Mouse (Mus musculus) liver, postnatal 0 days (tissue): Measurements from ENCODE around the gene Pklr. TPM values are rescaled to one million over a fixed set of nuclear protein-coding genes. Genes with fewer than 3 reads are reported as not detected.
A peak's percentile ranks its signal among the peaks of the same experiment; 100 is the strongest.

Source experiments
- ATAC-seq: fragments of 200-750 bp; cut with Nextera tagmentation; 2 replicates; pipeline ENCODE4 v1.8.0; 2017; ENCODE audit warnings: mild to moderate bottlenecking, moderate library complexity
- DNase-seq: peaks from one replicate; pipeline ENCODE4 v3.0.0-alpha.2; 2016
- H3K27ac ChIP-seq: fragments of 300-500 bp; sonication (generic); 2 replicates; pipeline ENCODE4 v1.5.1; 2014; ENCODE audit warnings: antibody characterized with exemption, moderate library complexity, mild to moderate bottlenecking, low read depth
- H3K27me3 ChIP-seq: fragments of 300-500 bp; sonication (generic); 2 replicates; pipeline ENCODE4 v1.6.1; 2014; ENCODE audit warnings: low read length, control low read depth, mixed read lengths; ENCODE audit not compliant: insufficient read depth
- H3K36me3 ChIP-seq: fragments of 300-500 bp; sonication (generic); replicated peaks from 2 replicates; pipeline ENCODE4 v1.6.1; 2014; ENCODE audit warnings: mild to moderate bottlenecking, control low read depth, low read length, moderate library complexity, mixed read lengths; ENCODE audit not compliant: insufficient read depth
- H3K4me1 ChIP-seq: fragments of 300-500 bp; sonication (generic); 2 replicates; pipeline ENCODE4 v1.6.1; 2014; ENCODE audit warnings: antibody characterized with exemption, mild to moderate bottlenecking, control low read depth; ENCODE audit not compliant: insufficient read depth
- H3K4me2 ChIP-seq: fragments of 300-500 bp; sonication (generic); 2 replicates; pipeline ENCODE4 v1.6.1; 2014; ENCODE audit warnings: low read depth, mild to moderate bottlenecking, low read length, moderate library complexity, mixed read lengths
- H3K4me3 ChIP-seq: fragments of 300-500 bp; sonication (generic); 2 replicates; pipeline ENCODE4 v1.5.1; 2014; ENCODE audit warnings: low read depth, low read length
- H3K9ac ChIP-seq: fragments of 300-500 bp; sonication (generic); replicated peaks from 2 replicates; pipeline ENCODE4 v1.6.1; 2014; ENCODE audit warnings: mild to moderate bottlenecking, moderate library complexity
- H3K9me3 ChIP-seq: fragments of 300-500 bp; sonication (generic); 2 replicates; pipeline ENCODE4 v1.6.1; 2016; ENCODE audit warnings: mild to moderate bottlenecking, control low read depth, low read length, mixed read lengths
- CTCF ChIP-seq: sonication (generic); IDR thresholded peaks from 2 replicates; pipeline ENCODE4 v1.5.1; 2016; ENCODE audit warnings: antibody characterized with exemption, low read depth
- EP300 ChIP-seq: IDR thresholded peaks from 2 replicates; pipeline ENCODE4 v1.6.1; 2016; ENCODE audit warnings: antibody characterized with exemption, low read depth, mild to moderate bottlenecking
- WGBS: fragments of 180-500 bp; shearing (Covaris S2); extraction: QIAGEN DNeasy Blood & Tissue Kit; methylation state at CpG from one replicate; pipeline ENCODE4 v1.1.7; 2014; ENCODE audit not compliant: insufficient replicate concordance; 5-methylcytosine and 5-hydroxymethylcytosine counted together
- polyA plus RNA-seq: library from polyadenylated mRNA; unstranded; fragments of >200 nt; fragmentation: Nextera tagmentation; extraction: Ambion mirVana; gene quantifications from 2 replicates; pipeline ENCODE4 v1.2.1, GENCODE M21; 2015

Pklr gene
- polyA plus RNA-seq: 18.6 and 27.8 TPM in 2 replicates

DNA sequence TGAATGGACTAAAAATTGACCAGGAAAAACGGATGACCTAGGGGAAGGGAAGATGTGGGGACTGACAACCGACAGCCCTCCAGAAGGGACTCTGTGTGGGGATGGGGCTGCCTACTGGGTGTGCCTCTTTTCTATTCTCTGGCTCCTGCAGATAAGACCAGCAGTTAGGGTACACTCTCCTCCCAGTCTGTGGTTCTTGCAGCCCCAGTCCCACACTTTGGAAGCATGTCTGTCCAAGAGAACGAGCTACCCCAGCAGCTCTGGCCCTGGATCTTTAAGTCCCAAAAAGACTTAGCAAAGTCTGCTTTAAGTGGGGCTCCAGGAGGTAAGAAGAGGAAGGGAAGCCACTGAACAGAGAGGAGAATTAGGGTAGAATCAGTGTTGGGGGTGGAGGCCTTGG, at the start of gene Pklr:
TSS of gene Pklr (plus strand) at position 185 of the 400 bp plus-strand sequence.
- DNase-seq (no peak), ATAC-seq (peak; percentile 18)
- 13% methylated on average over 3 of the region's 3 CpGs for WGBS
- TF ChIP-seq CTCF: no peak
- TF ChIP-seq EP300: peak; percentile 52; the same call in 1 of the 2 replicates
- Histone ChIP-seq H3K9me3 (no peaks in the 10 kb centered on the region), H3K4me3 (peak within 1 kb of the TSS; percentile 63), H3K36me3 (peaks cover 6% of the 10 kb centered on the region; the same call in 1 of the 2 replicates), H3K27ac (peak within 1 kb of the TSS; percentile 91), H3K4me1 (peaks cover 42% of the 10 kb centered on the region), H3K27me3 (no peaks in the 10 kb centered on the region), H3K9ac (peak within 1 kb of the TSS; percentile 69), H3K4me2 (peak within 1 kb of the TSS; percentile 71)

DNA sequence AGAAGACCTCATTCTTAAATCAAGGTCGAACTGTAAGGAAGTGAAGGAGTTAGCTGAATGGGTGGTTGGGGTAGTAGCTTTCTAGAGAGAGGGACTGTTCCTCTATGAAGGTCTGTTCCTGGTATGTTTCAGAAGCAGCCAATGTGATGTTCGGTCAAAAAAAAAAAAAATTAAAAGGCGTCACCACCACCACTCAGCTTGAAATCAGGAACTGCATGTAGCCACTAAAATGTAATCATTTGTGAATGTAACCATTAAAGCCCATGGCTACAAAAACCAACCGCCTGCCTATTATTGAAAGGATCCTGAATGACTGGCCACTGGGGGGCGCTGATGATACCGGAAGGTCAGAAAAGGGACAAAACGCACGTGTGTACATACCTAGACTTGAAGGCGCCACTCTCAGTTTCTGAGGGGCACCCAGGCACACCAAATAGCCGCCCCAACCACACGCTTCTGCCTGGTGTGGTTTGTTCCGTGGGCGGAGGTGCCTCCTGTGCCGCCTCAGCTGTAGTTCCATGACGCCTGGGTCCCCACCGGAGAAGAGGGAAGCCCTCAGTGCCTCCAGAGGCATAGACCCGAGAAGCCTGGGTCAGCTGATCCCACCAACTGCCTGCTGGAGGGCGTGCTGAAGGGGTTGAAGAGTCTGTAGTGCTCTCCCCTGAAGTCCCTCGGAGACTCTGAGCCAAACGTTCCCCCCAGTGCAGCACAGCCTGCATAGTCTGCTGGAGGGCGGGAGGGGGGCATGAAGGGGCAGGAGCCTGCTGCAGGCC, 48.4 kb upstream of the Pklr start:
- Histone ChIP-seq H3K36me3 (no peaks in the 10 kb centered on the region), H3K27ac (no peak overlapping the region), H3K9ac (no peak overlapping the region), H3K4me3 (no peak overlapping the region), H3K4me1 (peaks cover 29% of the 10 kb centered on the region), H3K4me2 (peak overlapping the region; percentile 61), H3K27me3 (peaks cover 17% of the 10 kb centered on the region), H3K9me3 (no peaks in the 10 kb centered on the region)
- TF ChIP-seq EP300 (no peak), CTCF (peak; percentile 86)
- 17% methylated on average over 20 of the region's 21 CpGs for whole genome bisulfite sequencing
- peak; percentile 91 for DNase-seq
- no peak for ATAC-seq

DNA sequence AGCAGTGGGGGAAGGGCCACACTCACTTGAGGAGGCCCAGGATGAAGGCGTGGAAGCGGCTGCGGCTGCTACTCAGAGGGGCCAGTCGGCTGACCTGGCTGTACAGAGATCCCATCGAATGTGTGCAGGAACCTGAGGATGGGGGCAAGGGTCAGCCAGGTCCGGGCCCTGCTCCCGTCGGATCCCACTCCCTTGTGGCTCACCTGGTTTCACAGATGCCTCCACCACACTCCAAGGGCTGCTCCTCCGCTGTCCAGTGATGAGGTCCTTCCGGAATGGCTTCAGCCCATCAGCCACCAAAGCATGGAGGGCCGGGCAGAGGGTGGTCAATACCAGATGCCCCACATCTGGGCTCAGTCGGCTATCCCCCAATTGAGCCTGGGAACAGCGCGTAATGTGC, 47.0 kb upstream of the Pklr start:
- peaks cover 1% of the 10 kb centered on the region; the same call in 1 of the 2 replicates for H3K36me3 ChIP-seq
- peaks cover 24% of the 10 kb centered on the region for H3K27me3 ChIP-seq
- no peaks in the 10 kb centered on the region for H3K9me3 ChIP-seq
- H3K9ac ChIP-seq: no peak overlapping the region
- 46% methylated on average over 14 of the region's 14 CpGs for WGBS
- peak overlapping the region; percentile 73 for H3K4me3 ChIP-seq
- no peak for TF ChIP-seq EP300
- peaks cover 34% of the 10 kb centered on the region for H3K4me1 ChIP-seq
- DNase-seq (no peak), ATAC-seq (no peak)
- H3K4me2 ChIP-seq: peak overlapping the region; percentile 100
- H3K27ac ChIP-seq: no peak overlapping the region

DNA sequence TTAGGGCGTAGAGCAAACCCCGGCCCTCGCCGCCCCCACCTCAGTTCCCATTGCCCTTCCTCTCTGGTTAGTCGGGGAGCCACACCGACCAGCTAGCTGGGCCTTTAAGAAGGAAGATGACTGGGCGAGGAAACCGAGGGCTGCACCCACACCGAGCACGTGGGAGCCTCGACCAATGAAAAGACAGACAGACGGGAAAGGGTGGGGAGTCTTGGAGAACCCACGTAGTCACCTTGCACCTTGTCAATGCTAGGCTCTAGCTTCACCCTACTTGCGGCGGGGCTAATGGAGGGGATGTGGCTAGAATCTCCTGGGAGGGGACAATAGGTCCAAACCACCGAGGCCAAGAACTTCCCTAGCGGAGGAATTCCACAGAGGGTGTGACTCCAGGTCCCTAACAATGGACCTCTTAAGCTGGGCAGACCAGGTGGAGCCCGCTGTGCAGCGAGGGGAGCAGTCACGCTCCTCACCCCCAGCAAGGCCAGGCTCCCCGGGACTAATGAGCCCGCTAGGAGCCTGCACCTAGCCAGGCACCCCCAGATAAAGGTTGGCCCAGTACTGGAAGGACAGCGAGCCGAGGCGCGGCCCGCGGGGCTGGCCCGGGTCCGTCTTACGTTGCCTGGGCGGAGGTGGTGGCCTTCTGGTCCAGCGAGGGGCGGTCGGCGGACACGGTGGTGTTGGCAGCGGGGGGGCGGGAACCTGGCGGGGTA, 45.9 kb upstream of the Pklr start:
- TF ChIP-seq EP300 (no peak), CTCF (no peak)
- H3K9me3 ChIP-seq: no peaks in the 10 kb centered on the region
- peak overlapping the region; percentile 100 for H3K4me2 ChIP-seq
- peak; percentile 85 for DNase-seq
- H3K9ac ChIP-seq: peak overlapping the region; percentile 69
- WGBS: under 1% methylated on average over 39 of the region's 40 CpGs
- H3K4me3 ChIP-seq: peak overlapping the region; percentile 73
- peak overlapping the region; percentile 55 for H3K27ac ChIP-seq
- peaks cover 12% of the 10 kb centered on the region for H3K36me3 ChIP-seq
- H3K4me1 ChIP-seq: peaks cover 32% of the 10 kb centered on the region
- ATAC-seq: peak; percentile 87
- peaks cover 24% of the 10 kb centered on the region for H3K27me3 ChIP-seq

DNA sequence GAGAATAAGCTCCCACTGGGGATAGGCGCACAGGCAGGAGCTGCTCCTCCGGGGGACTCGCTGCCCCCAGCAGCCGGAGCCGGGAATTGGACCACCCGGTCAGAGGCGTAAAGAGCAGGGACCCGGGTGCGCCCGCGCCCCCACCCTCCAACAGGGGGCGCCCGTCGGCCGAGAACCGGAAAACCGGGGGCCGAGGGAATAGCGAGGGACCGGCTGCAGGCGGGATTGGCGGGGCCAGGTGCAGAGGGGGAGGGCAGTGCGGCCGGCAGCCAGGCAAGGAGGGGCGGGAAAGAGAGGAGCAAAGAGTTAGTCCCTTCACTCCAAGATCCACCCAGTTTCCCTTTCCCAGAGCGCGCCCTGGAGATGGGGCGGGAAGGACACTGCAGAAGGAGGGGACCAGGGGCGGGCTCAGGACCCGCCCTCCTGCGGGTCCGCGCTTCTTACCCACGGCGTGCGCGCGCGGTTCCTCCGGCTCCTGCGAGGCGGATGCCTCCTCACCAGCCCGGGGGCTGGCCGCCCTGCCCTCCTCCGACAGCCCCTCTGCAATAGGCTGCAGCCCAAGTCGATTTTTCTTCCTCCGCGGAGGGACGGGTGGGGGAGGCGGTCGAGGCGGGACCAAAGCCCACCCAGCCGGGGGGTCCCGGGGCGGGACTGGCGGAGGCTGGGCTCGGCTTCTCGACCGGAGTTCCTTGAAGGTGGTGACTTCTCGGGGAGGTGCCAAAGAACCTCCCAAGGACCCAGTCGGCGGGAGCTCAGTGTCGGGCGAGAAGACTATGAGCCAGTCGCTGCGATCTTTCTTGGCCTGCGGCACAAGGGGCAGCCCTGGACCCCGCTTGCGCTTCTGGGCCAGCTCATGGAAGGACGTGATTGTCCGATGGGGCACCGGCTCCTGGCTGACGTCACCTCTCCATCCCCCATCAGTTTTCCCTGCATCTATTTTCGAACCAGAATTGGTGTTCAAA, 45.0 kb upstream of the Pklr start:
- no peaks in the 10 kb centered on the region for H3K9me3 ChIP-seq
- peak overlapping the region; percentile 69 for H3K9ac ChIP-seq
- peak; percentile 86 for DNase-seq
- H3K4me3 ChIP-seq: peak overlapping the region; percentile 73
- peak; percentile 89 for TF ChIP-seq CTCF
- no peak for TF ChIP-seq EP300
- peaks cover 24% of the 10 kb centered on the region for H3K27me3 ChIP-seq
- peaks cover 19% of the 10 kb centered on the region for H3K36me3 ChIP-seq
- 2% methylated on average over 56 of the region's 74 CpGs for WGBS
- peaks cover 32% of the 10 kb centered on the region for H3K4me1 ChIP-seq
- ATAC-seq: peak; percentile 59
- peak overlapping the region; percentile 100 for H3K4me2 ChIP-seq
- peak overlapping the region; percentile 48; the same call in 1 of the 2 replicates for H3K27ac ChIP-seq
